Mouse (Mus musculus) hindbrain, embryonic 16.5 days (tissue): ENCODE measurements at regions not wholly inside any gene's neighbourhood (a gene's known extent, or its start where the extent isn't known, plus 50 kb on each side); places are given as distances from the start of the nearest gene placed in this dataset.

Experiments used
- ATAC-seq: fragments of 200-750 bp; cut with Nextera tagmentation; 2 replicates; pipeline ENCODE4 v1.8.0; 2017; ENCODE audit warnings: moderate TSS enrichment, moderate library complexity
- H3K27ac ChIP-seq: fragments of 300-500 bp; sonication (generic); 2 replicates; pipeline ENCODE4 v1.5.1; 2014; ENCODE audit warnings: low read depth, mild to moderate bottlenecking, control low read depth, low read length, moderate library complexity
- H3K27me3 ChIP-seq: fragments of 300-500 bp; sonication (generic); replicated peaks from 2 replicates; pipeline ENCODE4 v1.6.1; 2014; ENCODE audit warnings: low read length; ENCODE audit not compliant: control insufficient read depth, insufficient read depth
- H3K36me3 ChIP-seq: fragments of 300-500 bp; sonication (generic); 2 replicates; pipeline ENCODE4 v1.6.1; 2014; ENCODE audit warnings: mild to moderate bottlenecking, low read length, moderate library complexity, mixed read lengths; ENCODE audit not compliant: control insufficient read depth, insufficient read depth
- H3K4me1 ChIP-seq: fragments of 300-500 bp; sonication (generic); 2 replicates; pipeline ENCODE4 v1.6.1; 2014; ENCODE audit warnings: low read depth, low read length; ENCODE audit not compliant: control insufficient read depth, insufficient read depth
- H3K4me2 ChIP-seq: fragments of 300-500 bp; sonication (generic); 2 replicates; pipeline ENCODE4 v1.6.1; 2014; ENCODE audit warnings: mild to moderate bottlenecking, low read length, control low read depth, moderate library complexity
- H3K4me3 ChIP-seq: fragments of 300-500 bp; sonication (generic); 2 replicates; pipeline ENCODE4 v1.5.1; 2014; ENCODE audit warnings: mild to moderate bottlenecking, low read length, control low read depth, moderate library complexity
- H3K9ac ChIP-seq: fragments of 300-500 bp; sonication (generic); 2 replicates; pipeline ENCODE4 v1.6.1; 2014; ENCODE audit warnings: low read depth, mild to moderate bottlenecking, control low read depth, low read length, moderate library complexity
- H3K9me3 ChIP-seq: fragments of 300-500 bp; sonication (generic); 2 replicates; pipeline ENCODE4 v1.6.1; 2014; ENCODE audit warnings: mild to moderate bottlenecking, low read length, moderate library complexity; ENCODE audit not compliant: control insufficient read depth
- WGBS: fragments of 180-500 bp; shearing (Covaris S2); extraction: QIAGEN DNeasy Blood & Tissue Kit; methylation state at CpG from one replicate; pipeline ENCODE4 v1.1.7; 2014; 5-methylcytosine and 5-hydroxymethylcytosine counted together

DNA sequence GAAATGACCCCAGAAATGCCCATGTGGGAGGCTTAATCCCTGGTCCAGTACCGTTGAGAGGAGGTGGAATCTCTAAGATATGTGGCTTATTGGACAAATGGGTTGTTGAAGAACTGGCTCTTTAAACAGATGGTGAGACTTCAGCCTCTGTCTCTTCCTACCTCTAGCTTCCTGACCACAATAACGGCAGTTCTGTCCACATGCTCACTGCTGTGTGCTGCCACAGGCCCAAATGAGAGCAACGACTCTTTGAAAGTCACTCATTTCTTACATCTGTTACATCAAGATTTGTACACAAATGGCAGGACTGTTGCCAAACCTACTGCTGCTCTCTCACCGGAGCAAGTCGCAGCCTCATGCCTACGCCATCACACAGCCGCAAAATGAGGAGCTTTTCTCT, 217.6 kb upstream of the Slc7a11 start:
- H3K9me3 ChIP-seq, result no peaks in the 10 kb centered on the region
- 62% methylated on average over 7 of the region's 7 CpGs for WGBS
- no peak overlapping the region for H3K4me2 ChIP-seq
- H3K9ac ChIP-seq, result no peak overlapping the region
- H3K4me3 ChIP-seq, result no peak overlapping the region
- H3K4me1 ChIP-seq, result no peaks in the 10 kb centered on the region
- H3K27ac ChIP-seq, result no peak overlapping the region
- H3K36me3 ChIP-seq, result no peaks in the 10 kb centered on the region
- no peaks in the 10 kb centered on the region for H3K27me3 ChIP-seq
- ATAC-seq, result no peak

DNA sequence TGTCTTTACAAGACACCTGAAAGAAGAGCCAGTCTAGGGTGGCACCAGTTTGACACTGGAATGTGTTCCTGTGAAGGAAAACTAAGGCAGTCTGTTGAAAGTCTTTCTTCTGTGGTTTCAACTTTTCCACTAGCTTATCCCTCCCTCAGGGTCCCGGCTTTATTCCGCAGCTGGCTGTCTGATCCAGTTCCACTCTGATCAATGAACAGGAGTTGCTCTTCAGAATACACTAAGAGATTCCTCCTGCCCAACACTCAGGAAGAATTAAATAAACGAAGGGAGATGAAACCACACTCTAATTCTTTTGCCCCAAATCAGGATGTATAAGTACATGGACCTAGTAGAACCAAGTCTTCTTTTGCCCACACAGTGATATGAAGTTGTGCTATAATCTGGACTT, 217.2 kb upstream of the Slc7a11 start:
- Histone ChIP-seq H3K27me3 (no peaks in the 10 kb centered on the region), H3K9ac (no peak overlapping the region), H3K36me3 (no peaks in the 10 kb centered on the region), H3K4me1 (no peaks in the 10 kb centered on the region), H3K27ac (no peak overlapping the region), H3K4me3 (no peak overlapping the region), H3K4me2 (no peak overlapping the region), H3K9me3 (no peaks in the 10 kb centered on the region)
- 91% methylated on average over 3 of the region's 3 CpGs for WGBS
- no peak for ATAC-seq

DNA sequence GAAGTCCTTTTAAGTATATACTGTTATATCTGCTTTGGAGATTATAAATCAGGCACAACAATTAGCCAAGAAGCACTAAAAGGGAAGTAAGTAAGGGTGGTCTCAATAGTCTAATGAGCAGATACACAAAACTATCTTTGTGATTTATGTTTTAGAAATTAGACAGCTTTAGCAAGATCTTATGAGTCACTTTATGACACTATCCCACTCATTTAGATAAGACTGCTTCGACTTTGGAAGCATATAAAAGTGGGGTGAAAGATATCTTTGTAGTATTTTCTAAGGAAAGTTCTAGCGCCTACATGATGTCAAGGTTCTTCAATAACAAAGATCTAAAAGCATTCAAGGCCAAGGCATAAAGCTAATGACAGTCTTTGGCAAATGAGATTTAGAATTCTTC, 214.5 kb upstream of the Slc7a11 start:
- H3K4me3 ChIP-seq, result no peak overlapping the region
- H3K27ac ChIP-seq, result no peak overlapping the region
- no peaks in the 10 kb centered on the region for H3K4me1 ChIP-seq
- H3K4me2 ChIP-seq, result no peak overlapping the region
- no peak overlapping the region for H3K9ac ChIP-seq
- ATAC-seq, result no peak
- H3K36me3 ChIP-seq, result no peaks in the 10 kb centered on the region
- no peaks in the 10 kb centered on the region for H3K27me3 ChIP-seq
- WGBS, result 86% methylated on average over 2 of the region's 2 CpGs
- H3K9me3 ChIP-seq, result no peaks in the 10 kb centered on the region

DNA sequence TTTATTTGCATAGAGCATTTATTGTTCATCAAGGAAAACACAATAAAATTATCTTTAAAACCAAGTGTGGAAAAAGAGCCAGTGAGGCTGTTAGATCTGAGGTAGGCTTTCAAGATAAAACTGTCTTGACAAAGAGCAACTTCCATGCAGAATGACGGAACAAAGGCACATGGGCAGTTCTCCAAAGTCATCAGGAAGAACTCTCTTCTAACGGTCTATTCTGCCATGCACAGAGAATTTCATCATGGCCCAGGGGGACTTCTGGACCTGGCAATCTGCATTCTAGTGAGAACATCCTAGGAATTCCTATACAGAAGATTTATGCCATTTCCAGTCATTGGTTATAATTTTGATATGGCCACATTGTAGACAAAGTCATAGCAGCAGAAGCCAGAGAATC, 211.0 kb upstream of the Slc7a11 start:
- no peaks in the 10 kb centered on the region for H3K4me1 ChIP-seq
- H3K36me3 ChIP-seq, result no peaks in the 10 kb centered on the region
- H3K27ac ChIP-seq, result no peak overlapping the region
- H3K4me3 ChIP-seq, result no peak overlapping the region
- H3K9ac ChIP-seq, result no peak overlapping the region
- H3K4me2 ChIP-seq, result no peak overlapping the region
- H3K9me3 ChIP-seq, result no peaks in the 10 kb centered on the region
- no peaks in the 10 kb centered on the region for H3K27me3 ChIP-seq
- ATAC-seq, result no peak
- 59% methylated on average over 2 of the region's 2 CpGs for WGBS

DNA sequence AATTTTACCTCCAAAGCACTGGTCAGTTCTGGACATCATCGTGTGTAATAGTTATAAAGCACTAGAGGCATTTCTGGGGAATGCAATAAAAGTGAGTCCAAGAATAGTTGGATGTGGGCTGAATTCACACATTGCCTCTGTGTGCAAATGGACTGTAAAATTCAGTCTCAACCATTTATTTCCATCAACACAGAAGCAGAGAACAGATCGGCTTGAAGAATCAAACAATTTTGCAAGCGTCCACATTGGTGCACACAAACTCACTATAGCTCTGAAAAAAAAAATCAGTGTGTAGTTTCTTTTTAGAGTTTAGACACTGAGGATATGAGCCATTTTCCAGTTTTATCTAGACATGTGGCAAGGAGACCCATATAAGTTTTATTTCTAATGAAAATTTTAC, 208.9 kb upstream of the Slc7a11 start:
- Histone ChIP-seq H3K27ac (no peak overlapping the region), H3K27me3 (no peaks in the 10 kb centered on the region), H3K4me2 (no peak overlapping the region), H3K36me3 (no peaks in the 10 kb centered on the region), H3K4me1 (no peaks in the 10 kb centered on the region), H3K9me3 (no peaks in the 10 kb centered on the region), H3K4me3 (no peak overlapping the region), H3K9ac (no peak overlapping the region)
- 88% methylated on average over 3 of the region's 3 CpGs for WGBS
- no peak for ATAC-seq

DNA sequence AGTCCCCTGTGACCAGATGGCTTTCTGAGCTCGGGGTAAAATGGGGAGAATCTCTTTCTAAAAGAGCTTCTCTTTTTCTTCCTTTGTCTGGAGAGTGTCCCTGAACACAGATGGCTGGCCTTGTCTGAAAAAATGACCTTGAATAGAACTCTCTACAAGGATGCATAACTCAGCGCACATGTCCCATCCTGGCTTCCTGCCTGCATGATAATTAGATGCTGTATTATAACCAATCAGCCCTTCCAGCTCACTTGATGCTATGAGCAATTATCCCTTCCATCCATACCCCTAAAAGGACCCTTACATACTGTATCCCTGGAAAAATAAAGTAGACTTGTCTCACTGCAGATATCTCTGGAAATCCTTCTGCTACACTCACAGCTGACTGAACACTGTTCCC, 199.7 kb upstream of the Slc7a11 start:
- Histone ChIP-seq H3K4me3 (no peak overlapping the region), H3K4me1 (no peaks in the 10 kb centered on the region), H3K9me3 (no peaks in the 10 kb centered on the region), H3K4me2 (no peak overlapping the region), H3K27ac (no peak overlapping the region), H3K9ac (no peak overlapping the region), H3K27me3 (no peaks in the 10 kb centered on the region), H3K36me3 (no peaks in the 10 kb centered on the region)
- WGBS, result 38% methylated on average over 2 of the region's 2 CpGs
- ATAC-seq, result no peak

DNA sequence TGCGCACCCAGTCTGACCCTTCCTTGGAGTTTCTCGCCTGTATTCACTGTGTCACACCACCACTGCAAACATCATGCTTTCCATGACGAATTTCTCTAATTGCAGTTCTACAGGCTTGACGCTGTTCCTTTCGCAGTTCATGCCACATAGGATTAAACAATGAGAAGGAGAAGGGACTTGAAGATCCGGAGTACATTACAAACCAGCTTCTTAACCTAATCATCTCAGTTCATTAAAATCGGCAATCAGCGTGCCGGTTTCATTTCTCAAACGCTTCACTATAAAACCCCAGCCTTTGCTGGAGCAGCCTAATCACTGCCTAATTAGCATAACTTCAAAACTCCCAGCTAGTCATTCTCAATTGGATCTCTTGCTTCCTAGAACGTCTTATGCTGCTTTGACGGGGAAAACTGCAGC, 196.5 kb upstream of the Slc7a11 start:
- Histone ChIP-seq H3K36me3 (no peaks in the 10 kb centered on the region), H3K9me3 (no peaks in the 10 kb centered on the region), H3K27me3 (no peaks in the 10 kb centered on the region), H3K9ac (no peak overlapping the region), H3K4me3 (no peak overlapping the region), H3K4me2 (peak overlapping the region; percentile 27), H3K27ac (no peak overlapping the region), H3K4me1 (no peaks in the 10 kb centered on the region)
- 50% methylated on average over 12 of the region's 12 CpGs for WGBS
- peak; percentile 37; the same call in 1 of the 2 replicates for ATAC-seq

DNA sequence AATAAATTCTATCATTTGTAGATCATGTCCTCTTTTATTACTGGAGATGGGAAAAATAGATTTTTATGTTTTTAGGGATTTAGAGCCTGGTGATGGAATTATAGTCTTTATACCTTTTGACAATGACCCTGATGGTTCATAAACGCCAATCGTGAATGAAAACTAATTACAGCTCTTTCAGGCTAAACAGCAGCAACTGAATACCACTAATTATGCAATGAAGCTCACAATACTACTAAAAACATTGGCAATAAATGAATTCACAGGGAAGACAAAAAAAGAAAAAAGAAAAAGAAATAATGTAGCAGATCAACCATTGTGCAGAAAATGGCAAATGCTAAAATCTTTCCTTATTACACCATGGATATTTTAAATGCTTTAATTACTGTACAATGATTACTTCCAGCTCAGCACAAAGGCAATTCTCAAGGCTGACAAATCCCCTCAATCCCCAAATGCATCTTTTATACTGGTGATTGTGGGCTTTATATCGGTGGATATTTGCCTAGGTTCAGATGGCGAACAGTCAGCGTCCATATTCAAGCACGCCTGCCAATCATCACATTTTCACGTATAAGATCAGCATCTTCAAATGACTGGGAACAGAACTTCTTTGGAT, 191.2 kb upstream of the Slc7a11 start:
- H3K4me3 ChIP-seq, result no peak overlapping the region
- H3K36me3 ChIP-seq, result no peaks in the 10 kb centered on the region
- ATAC-seq, result no peak
- H3K27ac ChIP-seq, result no peak overlapping the region
- no peaks in the 10 kb centered on the region for H3K4me1 ChIP-seq
- no peak overlapping the region for H3K9ac ChIP-seq
- 71% methylated on average over 7 of the region's 7 CpGs for WGBS
- no peak overlapping the region for H3K4me2 ChIP-seq
- H3K9me3 ChIP-seq, result no peaks in the 10 kb centered on the region
- no peaks in the 10 kb centered on the region for H3K27me3 ChIP-seq

DNA sequence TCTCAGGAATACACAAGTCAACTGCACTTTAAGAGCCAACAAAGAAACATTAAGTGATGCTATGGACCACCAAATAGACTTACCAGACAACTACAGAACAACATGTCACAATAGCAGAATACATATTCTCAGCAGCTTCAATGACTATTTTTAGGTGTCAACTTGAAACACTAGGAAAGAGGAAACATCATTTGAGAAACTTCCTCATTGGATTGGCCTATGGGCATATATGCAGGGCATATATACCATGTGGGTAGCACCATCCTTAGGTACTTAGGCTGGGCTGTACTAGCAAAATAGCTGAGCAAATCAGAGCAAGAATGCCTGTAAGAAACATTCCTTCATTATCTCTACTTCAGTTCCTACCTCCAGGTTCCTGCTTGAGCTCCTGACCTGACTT, 187.9 kb upstream of the Slc7a11 start:
- ATAC-seq, result no peak
- H3K9ac ChIP-seq, result no peak overlapping the region
- no peak overlapping the region for H3K27ac ChIP-seq
- H3K27me3 ChIP-seq, result no peaks in the 10 kb centered on the region
- H3K4me3 ChIP-seq, result no peak overlapping the region
- no peaks in the 10 kb centered on the region for H3K4me1 ChIP-seq
- H3K9me3 ChIP-seq, result no peaks in the 10 kb centered on the region
- no peaks in the 10 kb centered on the region for H3K36me3 ChIP-seq
- H3K4me2 ChIP-seq, result no peak overlapping the region
